Mouse (Mus musculus): ENCODE measurements around the gene Limch1. TPM values are rescaled to one million over a fixed set of nuclear protein-coding genes. Genes with fewer than 3 reads are reported as not detected.

The Limch1 gene
- total and polyA plus RNA-seq, 2 experiments from 2014 or later = 62.8 to 133 TPM

GRCm38 (mm10) chr5:66996124-66996523 lies 250.5 kb downstream of the Limch1 start:
- Histone ChIP-seq H3K4me2 (ENCODE audit: low read depth) (no peak overlapping the region), H3K4me3 (ENCODE audit: low read depth, low read length) (no peak overlapping the region), H3K27ac (ENCODE audit: low read depth, low read length) (no peak overlapping the region), H3K9me3 (ENCODE audit: low read length) (no peaks in the 10 kb centered on the region), H3K4me1 (ENCODE audit: insufficient read depth) (peaks cover 9% of the 10 kb centered on the region), H3K36me3 (ENCODE audit: insufficient read depth) (no peaks in the 10 kb centered on the region; the same call in 1 of the 2 replicates), H3K27me3 (ENCODE audit: insufficient read depth, low read length) (no peaks in the 10 kb centered on the region), H3K9ac (no peak overlapping the region)
- ATAC-seq = no peak
- TF ChIP-seq CTCF (IDR thresholded peaks at IDR 0.05; ENCODE audit: low read depth) = no peak
- DNase-seq = no peak
- 15% methylated on average over 3 of the region's 3 CpGs for WGBS

GRCm38 (mm10) chr5:66996886-66997599 lies 251.4 kb downstream of the Limch1 start:
- TF ChIP-seq CTCF (IDR thresholded peaks at IDR 0.05; ENCODE audit: low read depth) = peak; percentile 96
- H3K4me3 ChIP-seq (ENCODE audit: low read depth, low read length) = peak overlapping the region; percentile 47
- H3K9me3 ChIP-seq (ENCODE audit: low read length) = no peaks in the 10 kb centered on the region
- WGBS = 2% methylated on average over 33 of the region's 33 CpGs
- DNase-seq (peak; percentile 94), ATAC-seq (peak; percentile 93)
- H3K4me2 ChIP-seq (ENCODE audit: low read depth) = peak overlapping the region; percentile 73
- peak overlapping the region; percentile 77 for H3K27ac ChIP-seq (ENCODE audit: low read depth, low read length)
- no peaks in the 10 kb centered on the region for H3K27me3 ChIP-seq (ENCODE audit: insufficient read depth, low read length)
- peaks cover 9% of the 10 kb centered on the region for H3K4me1 ChIP-seq (ENCODE audit: insufficient read depth)
- no peaks in the 10 kb centered on the region; the same call in 1 of the 2 replicates for H3K36me3 ChIP-seq (ENCODE audit: insufficient read depth)
- H3K9ac ChIP-seq = peak overlapping the region; percentile 63

GRCm38 (mm10) chr5:66997600-66997930 lies 251.9 kb downstream of the Limch1 start:
- H3K4me1 ChIP-seq (ENCODE audit: insufficient read depth) = peaks cover 9% of the 10 kb centered on the region
- 16% methylated on average over 7 of the region's 7 CpGs for WGBS
- DNase-seq = no peak
- H3K9ac ChIP-seq = peak overlapping the region; percentile 63
- peak overlapping the region; percentile 77 for H3K27ac ChIP-seq (ENCODE audit: low read depth, low read length)
- peaks cover 4% of the 10 kb centered on the region; the same call in 1 of the 2 replicates for H3K36me3 ChIP-seq (ENCODE audit: insufficient read depth)
- ATAC-seq = no peak
- peak overlapping the region; percentile 47 for H3K4me3 ChIP-seq (ENCODE audit: low read depth, low read length)
- peak overlapping the region; percentile 73 for H3K4me2 ChIP-seq (ENCODE audit: low read depth)
- H3K9me3 ChIP-seq (ENCODE audit: low read length) = no peaks in the 10 kb centered on the region
- no peak; the same call in 1 of the 2 replicates for TF ChIP-seq CTCF (IDR thresholded peaks at IDR 0.05; ENCODE audit: low read depth)
- H3K27me3 ChIP-seq (ENCODE audit: insufficient read depth, low read length) = no peaks in the 10 kb centered on the region

GRCm38 (mm10) chr5:66998341-66998740 lies 252.7 kb downstream of the Limch1 start:
- Histone ChIP-seq H3K9me3 (ENCODE audit: low read length) (no peaks in the 10 kb centered on the region), H3K9ac (no peak overlapping the region), H3K4me1 (ENCODE audit: insufficient read depth) (peaks cover 9% of the 10 kb centered on the region), H3K4me3 (ENCODE audit: low read depth, low read length) (no peak overlapping the region), H3K27ac (ENCODE audit: low read depth, low read length) (no peak overlapping the region), H3K4me2 (ENCODE audit: low read depth) (peak overlapping the region; percentile 73; the same call in 1 of the 2 replicates), H3K27me3 (ENCODE audit: insufficient read depth, low read length) (no peaks in the 10 kb centered on the region), H3K36me3 (ENCODE audit: insufficient read depth) (peaks cover 6% of the 10 kb centered on the region; the same call in 1 of the 2 replicates)
- 59% methylated on average over 6 of the region's 6 CpGs for WGBS
- no peak for TF ChIP-seq CTCF (IDR thresholded peaks at IDR 0.05; ENCODE audit: low read depth)
- ATAC-seq = no peak
- DNase-seq = no peak

GRCm38 (mm10) chr5:67002346-67002745 lies 256.7 kb downstream of the Limch1 start:
- no peaks in the 10 kb centered on the region for H3K9me3 ChIP-seq (ENCODE audit: low read length)
- H3K36me3 ChIP-seq (ENCODE audit: insufficient read depth) = peaks cover 14% of the 10 kb centered on the region
- no peak overlapping the region for H3K27ac ChIP-seq (ENCODE audit: low read depth, low read length)
- ATAC-seq (no peak), DNase-seq (no peak)
- WGBS = 91% methylated on average over 6 of the region's 6 CpGs
- no peaks in the 10 kb centered on the region for H3K27me3 ChIP-seq (ENCODE audit: insufficient read depth, low read length)
- H3K4me2 ChIP-seq (ENCODE audit: low read depth) = no peak overlapping the region
- H3K4me1 ChIP-seq (ENCODE audit: insufficient read depth) = no peaks in the 10 kb centered on the region
- no peak for TF ChIP-seq CTCF (IDR thresholded peaks at IDR 0.05; ENCODE audit: low read depth)
- H3K9ac ChIP-seq = no peak overlapping the region
- no peak overlapping the region for H3K4me3 ChIP-seq (ENCODE audit: low read depth, low read length)

- Histone ChIP-seq H3K27ac (ENCODE audit: low read depth, low read length) (no peak overlapping the region), H3K4me2 (ENCODE audit: low read depth) (no peak overlapping the region), H3K9ac (no peak overlapping the region), H3K9me3 (ENCODE audit: low read length) (no peaks in the 10 kb centered on the region), H3K4me1 (ENCODE audit: insufficient read depth) (no peaks in the 10 kb centered on the region; the same call in 1 of the 2 replicates), H3K4me3 (ENCODE audit: low read depth, low read length) (no peak overlapping the region), H3K36me3 (ENCODE audit: insufficient read depth) (peaks cover 23% of the 10 kb centered on the region), H3K27me3 (ENCODE audit: insufficient read depth, low read length) (no peaks in the 10 kb centered on the region)
- DNase-seq (no peak), ATAC-seq (no peak)
- no peak for TF ChIP-seq CTCF (IDR thresholded peaks at IDR 0.05; ENCODE audit: low read depth)
- WGBS = 83% methylated on average over 11 of the region's 11 CpGs
Measured at GRCm38 (mm10) chr5:67004619-67005018, 259.0 kb downstream of the Limch1 start.

- no peak overlapping the region for H3K4me2 ChIP-seq (ENCODE audit: low read depth)
- no peaks in the 10 kb centered on the region for H3K27me3 ChIP-seq (ENCODE audit: insufficient read depth, low read length)
- 62% methylated on average over 16 of the region's 16 CpGs for WGBS
- TF ChIP-seq CTCF (IDR thresholded peaks at IDR 0.05; ENCODE audit: low read depth) = no peak
- no peak overlapping the region for H3K9ac ChIP-seq
- no peak overlapping the region for H3K4me3 ChIP-seq (ENCODE audit: low read depth, low read length)
- DNase-seq (peak; percentile 44), ATAC-seq (peak; percentile 60)
- H3K4me1 ChIP-seq (ENCODE audit: insufficient read depth) = no peaks in the 10 kb centered on the region; the same call in 1 of the 2 replicates
- H3K27ac ChIP-seq (ENCODE audit: low read depth, low read length) = 0 out of 2 replicates have a peak overlapping the region, but pooled peaks have one; percentile 35
- H3K9me3 ChIP-seq (ENCODE audit: low read length) = no peaks in the 10 kb centered on the region
- peaks cover 9% of the 10 kb centered on the region for H3K36me3 ChIP-seq (ENCODE audit: insufficient read depth)
Measured at GRCm38 (mm10) chr5:67011043-67011870, 265.6 kb downstream of the Limch1 start.
